Mouse (Mus musculus) macrophage (primary cell): Measurements from ENCODE around the gene Castor1. TPM values are rescaled to one million over a fixed set of nuclear protein-coding genes. Genes with fewer than 3 reads are reported as not detected.

Experiments used
- H3K27ac ChIP-seq: fragments of 350-480 bp; formaldehyde crosslinking; 2 replicates; pipeline ENCODE4 v1.9.0; 2021
- H3K36me3 ChIP-seq: fragments of 350-480 bp; formaldehyde crosslinking; 2 replicates; pipeline ENCODE4 v1.9.0; 2021; ENCODE audit errors: inconsistent target
- H3K4me3 ChIP-seq: fragments of 350-480 bp; formaldehyde crosslinking; 2 replicates; pipeline ENCODE4 v1.9.0; 2021; ENCODE audit errors: inconsistent target
- H3K79me2 ChIP-seq: fragments of 350-480 bp; formaldehyde crosslinking; 2 replicates; pipeline ENCODE4 v1.9.0; 2021; ENCODE audit errors: inconsistent target
- WGBS: methylation state at CpG from one replicate; pipeline ENCODE4 v1.1.7; 2026; ENCODE audit warnings: inconsistent platforms; ENCODE audit not compliant: missing documents; 5-methylcytosine and 5-hydroxymethylcytosine counted together
- polyA plus RNA-seq: library from polyadenylated mRNA; stranded (reverse); fragments of 250-400 nt; gene quantifications from 3 replicates; pipeline ENCODE4 v1.2.4, GENCODE M21; 2018; ENCODE audit warnings: inconsistent platforms

Castor1 gene
- polyA plus RNA-seq, 1 experiment from 2014 or later, result 2.2 TPM

DNA sequence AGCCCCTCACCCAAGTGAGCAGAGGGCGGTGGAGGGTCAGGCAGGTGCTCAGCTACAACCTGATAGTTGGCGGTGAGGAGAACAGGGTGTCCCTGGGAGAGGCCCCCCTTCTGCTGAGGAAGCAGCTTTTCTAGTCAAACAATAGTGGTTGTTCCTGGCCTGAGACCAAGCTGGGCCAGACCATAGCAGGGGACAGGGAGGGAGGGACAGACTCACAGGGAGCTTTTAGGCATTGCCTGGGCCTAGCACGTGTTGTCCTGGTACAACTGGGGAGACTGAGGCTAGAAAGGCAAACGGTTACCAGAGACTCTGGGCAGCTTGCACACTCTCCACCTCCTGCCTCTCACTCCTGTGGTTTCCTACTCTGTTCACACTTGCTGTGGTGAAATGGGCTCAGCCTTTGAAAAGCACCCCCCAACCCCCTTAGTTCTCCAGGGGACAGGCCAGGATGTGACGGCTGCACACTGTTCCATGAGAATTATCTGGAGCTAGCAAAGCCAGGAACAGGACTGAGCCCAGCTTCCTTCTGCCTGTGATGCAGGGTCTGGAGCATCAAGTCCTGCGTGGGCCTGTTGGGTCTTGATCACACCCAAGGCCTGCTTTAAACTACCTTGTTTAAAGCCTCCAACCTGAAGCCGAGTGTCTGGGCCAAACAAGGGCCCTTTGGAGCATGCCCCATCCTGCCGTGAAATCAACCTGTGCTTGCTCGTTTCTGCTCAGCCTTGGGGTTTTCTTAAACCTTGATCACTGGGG, 1.6 kb upstream of the Castor1 start:
- Histone ChIP-seq H3K4me3 (no peak overlapping the region), H3K27ac (no peak overlapping the region), H3K79me2 (no peaks in the 10 kb centered on the region), H3K36me3 (peaks cover 43% of the 10 kb centered on the region)
- 56% methylated on average over 9 of the region's 9 CpGs for WGBS

DNA sequence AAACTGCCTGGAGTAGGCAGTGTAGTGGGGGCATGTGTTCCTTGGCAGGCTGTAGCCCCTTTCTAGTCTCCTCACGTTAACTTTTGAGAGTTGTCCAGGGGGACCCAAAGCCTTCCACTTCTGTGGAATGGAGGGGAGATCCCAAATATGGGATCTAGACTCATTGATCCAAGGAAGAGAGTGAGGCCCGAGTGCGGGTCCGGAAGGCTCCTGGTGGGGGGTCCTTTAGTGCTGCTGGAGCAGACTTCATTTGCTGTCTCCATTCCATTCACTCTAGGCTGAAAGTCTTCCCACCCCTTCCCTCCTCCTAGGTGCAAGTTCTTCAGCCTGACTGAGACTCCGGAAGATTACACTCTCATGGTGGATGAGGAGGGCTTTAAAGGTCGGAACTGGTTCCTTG, 612 bp downstream of the Castor1 start:
- H3K27ac ChIP-seq, result no peak overlapping the region
- H3K79me2 ChIP-seq, result no peaks in the 10 kb centered on the region
- H3K36me3 ChIP-seq, result peaks cover 21% of the 10 kb centered on the region; the same call in 1 of the 2 replicates
- H3K4me3 ChIP-seq, result peak overlapping the region; percentile 8; the same call in 1 of the 2 replicates
- WGBS, result 40% methylated on average over 6 of the region's 6 CpGs

DNA sequence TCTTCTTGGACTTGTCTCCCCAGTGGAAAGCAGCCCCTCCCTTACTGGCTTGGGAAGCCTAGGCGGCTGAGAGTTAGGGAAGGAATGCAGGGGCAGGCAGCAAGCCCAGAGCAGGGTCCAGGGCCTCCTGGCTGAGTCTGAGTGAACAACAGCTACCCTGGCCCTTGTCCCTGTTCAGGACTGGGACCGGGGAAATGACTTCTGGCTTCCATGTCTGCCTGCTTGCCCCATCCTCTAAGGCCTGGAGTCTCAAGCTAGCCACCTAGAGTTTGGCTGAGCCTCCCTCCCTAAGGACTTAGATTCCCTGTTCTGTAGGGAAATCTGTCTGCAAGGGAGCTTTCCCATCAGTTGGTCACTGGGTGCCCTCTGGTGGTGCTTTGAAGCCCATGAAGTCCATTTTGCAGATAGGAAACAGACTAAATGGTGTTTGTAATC, 1.3 kb downstream of the Castor1 start:
- Histone ChIP-seq H3K36me3 (peaks cover 14% of the 10 kb centered on the region; the same call in 1 of the 2 replicates), H3K4me3 (no peak overlapping the region), H3K27ac (no peak overlapping the region), H3K79me2 (no peaks in the 10 kb centered on the region)
- 42% methylated on average over 2 of the region's 2 CpGs for WGBS

- Histone ChIP-seq H3K79me2 (no peaks in the 10 kb centered on the region), H3K36me3 (peaks cover 9% of the 10 kb centered on the region; the same call in 1 of the 2 replicates), H3K27ac (no peak overlapping the region), H3K4me3 (no peak overlapping the region)
- 61% methylated on average over 9 of the region's 9 CpGs for WGBS
Observed at GRCm38 (mm10) chr11:4219908-4220307, 1.9 kb downstream of the Castor1 start.

DNA sequence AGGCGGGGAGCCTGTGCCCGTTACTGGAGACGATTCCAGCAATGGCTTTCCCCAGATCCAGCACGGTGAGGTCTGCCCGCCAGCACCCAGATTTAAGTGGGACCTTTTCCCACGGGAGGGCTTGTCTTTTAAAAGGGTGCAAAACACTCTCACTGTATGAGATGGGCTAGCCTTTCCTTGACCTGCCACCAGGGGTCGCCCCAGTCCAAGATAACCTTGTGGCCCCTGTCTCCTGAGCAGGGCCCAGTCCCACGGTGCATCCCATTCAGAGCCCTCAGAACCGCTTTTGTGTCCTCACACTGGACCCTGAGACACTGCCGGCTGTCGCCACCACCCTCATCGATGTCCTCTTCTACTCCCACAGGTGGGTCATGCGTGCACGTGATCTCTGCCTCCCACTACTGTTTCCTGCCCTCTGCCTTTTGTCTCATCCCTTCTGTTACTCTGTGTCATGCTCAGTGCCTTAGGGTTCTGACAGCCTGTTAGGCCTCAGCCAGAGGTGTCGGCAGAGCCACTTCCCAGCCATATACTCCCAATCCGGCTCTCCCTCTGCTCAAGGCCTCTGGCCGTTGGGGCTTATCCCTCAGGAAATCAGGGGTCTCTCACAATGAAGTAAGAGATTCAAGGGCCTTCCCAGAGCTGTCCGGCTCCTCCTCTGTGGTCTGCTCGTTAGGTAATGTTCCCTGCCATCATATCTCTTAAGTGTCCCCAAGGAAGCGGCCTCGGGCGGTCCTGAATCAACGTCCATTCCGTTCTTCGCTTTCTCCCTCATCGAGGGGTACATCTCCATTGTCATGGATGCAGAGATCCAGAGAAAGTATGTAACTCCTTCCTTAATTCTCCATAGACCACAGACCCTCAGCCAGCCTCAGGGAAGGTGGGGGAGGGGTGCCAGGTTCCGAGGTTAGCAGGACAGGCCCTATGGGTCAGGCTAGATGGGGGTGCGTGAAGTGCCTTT, 2.7 kb downstream of the Castor1 start:
- 59% methylated on average over 28 of the region's 28 CpGs for WGBS
- peaks cover under 1% of the 10 kb centered on the region; the same call in 1 of the 2 replicates for H3K36me3 ChIP-seq
- no peaks in the 10 kb centered on the region for H3K79me2 ChIP-seq
- H3K27ac ChIP-seq, result no peak overlapping the region
- H3K4me3 ChIP-seq, result no peak overlapping the region

GRCm38 (mm10) chr11:4222046-4222950, 4.3 kb downstream of the Castor1 start:
- no peaks in the 10 kb centered on the region for H3K36me3 ChIP-seq
- 28% methylated on average over 16 of the region's 17 CpGs for WGBS
- no peaks in the 10 kb centered on the region for H3K79me2 ChIP-seq
- no peak overlapping the region for H3K4me3 ChIP-seq
- H3K27ac ChIP-seq, result peak overlapping the region; percentile 68

GRCm38 (mm10) chr11:4223393-4224188, 5.6 kb downstream of the Castor1 start:
- Histone ChIP-seq H3K79me2 (no peaks in the 10 kb centered on the region), H3K36me3 (no peaks in the 10 kb centered on the region), H3K27ac (no peak overlapping the region), H3K4me3 (no peak overlapping the region)
- 55% methylated on average over 4 of the region's 7 CpGs for WGBS

DNA sequence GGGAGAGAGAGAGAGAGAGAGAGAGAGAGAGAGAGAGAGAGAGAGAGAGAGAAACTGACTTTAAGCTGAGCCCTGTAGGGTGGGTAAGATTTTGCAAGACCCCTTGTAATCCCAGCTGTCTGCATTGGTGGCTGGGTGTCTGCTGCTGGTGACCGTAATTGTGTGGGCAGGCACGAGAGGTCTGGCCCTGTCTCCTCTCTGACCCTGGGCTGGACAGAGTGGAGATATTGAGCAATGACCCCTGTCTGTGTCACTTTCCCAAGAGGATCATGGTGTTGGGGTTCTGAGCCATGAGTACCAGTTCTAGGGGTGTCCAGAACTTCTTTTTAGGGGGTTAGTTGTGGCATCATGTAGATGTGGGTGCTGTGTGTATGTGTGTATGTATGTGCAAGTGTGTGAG, 6.2 kb downstream of the Castor1 start:
- no peaks in the 10 kb centered on the region for H3K36me3 ChIP-seq
- WGBS, result 56% methylated on average over 2 of the region's 2 CpGs
- H3K79me2 ChIP-seq, result no peaks in the 10 kb centered on the region
- H3K27ac ChIP-seq, result no peak overlapping the region
- no peak overlapping the region for H3K4me3 ChIP-seq

GRCm38 (mm10) chr11:4226569-4227325, 8.7 kb downstream of the Castor1 start:
- Histone ChIP-seq H3K79me2 (no peaks in the 10 kb centered on the region), H3K4me3 (no peak overlapping the region), H3K36me3 (no peaks in the 10 kb centered on the region), H3K27ac (no peak overlapping the region)
- 96% methylated on average over 5 of the region's 5 CpGs for WGBS

DNA sequence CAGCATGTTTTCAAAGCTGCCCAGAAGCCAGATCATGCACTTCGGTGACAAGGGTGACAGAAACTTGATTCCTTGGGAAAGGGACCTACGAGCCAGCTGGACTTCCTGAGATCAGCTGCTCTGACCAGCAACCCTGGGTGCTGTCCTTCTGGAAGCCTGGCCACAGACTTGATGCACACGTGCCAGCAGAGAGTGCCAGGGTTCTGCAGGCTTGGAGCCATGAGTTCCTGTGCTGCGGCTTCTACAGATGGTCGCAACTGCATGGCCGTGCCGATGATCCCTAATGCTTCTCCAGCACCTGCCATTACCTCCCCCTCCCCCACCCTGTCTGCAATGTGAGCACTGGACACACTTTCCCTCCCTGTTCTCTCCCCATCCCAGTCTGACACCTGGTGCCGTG, 10.4 kb downstream of the Castor1 start:
- Histone ChIP-seq H3K36me3 (no peaks in the 10 kb centered on the region), H3K79me2 (no peaks in the 10 kb centered on the region), H3K27ac (no peak overlapping the region), H3K4me3 (no peak overlapping the region)
- 73% methylated on average over 6 of the region's 8 CpGs for WGBS

DNA sequence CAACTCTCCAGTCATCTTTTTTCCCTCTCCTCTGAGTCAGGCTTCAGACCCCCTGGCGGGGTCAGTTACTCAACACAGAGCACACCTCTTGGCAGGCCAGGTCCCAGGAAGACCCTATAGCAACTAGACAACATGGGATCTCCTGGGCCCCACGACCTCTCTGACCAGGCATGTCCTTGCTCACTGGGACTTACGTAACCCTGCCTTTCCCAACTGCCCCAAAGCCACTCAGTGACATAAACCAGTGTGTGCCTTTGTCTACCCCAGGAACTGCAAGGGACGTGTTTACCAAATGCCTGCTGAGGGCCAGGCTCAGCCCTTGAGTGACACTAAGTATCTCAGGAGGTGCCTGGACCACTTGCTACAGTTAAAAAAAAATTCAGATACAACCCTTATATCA, 11.8 kb downstream of the Castor1 start:
- WGBS, result 62% methylated on average over 4 of the region's 4 CpGs
- no peak overlapping the region for H3K27ac ChIP-seq
- no peaks in the 10 kb centered on the region for H3K36me3 ChIP-seq

GRCm38 (mm10) chr11:4231435-4231834, 13.4 kb downstream of the Castor1 start:
- 100% methylated on average over 2 of the region's 2 CpGs for WGBS
- no peaks in the 10 kb centered on the region for H3K36me3 ChIP-seq

More for the DNA sequence above, 11.8 kb downstream of the Castor1 start:
- Histone ChIP-seq H3K79me2 (no peaks in the 10 kb centered on the region), H3K4me3 (no peak overlapping the region)

GRCm38 (mm10) chr11:4232644-4233043, 14.6 kb downstream of the Castor1 start:
- Histone ChIP-seq H3K36me3 (no peaks in the 10 kb centered on the region), H3K79me2 (peaks cover 9% of the 10 kb centered on the region; the same call in 1 of the 2 replicates), H3K27ac (peak overlapping the region; percentile 68), H3K4me3 (no peak overlapping the region)
- 10% methylated on average over 12 of the region's 12 CpGs for WGBS

More at GRCm38 (mm10) chr11:4231435-4231834, 13.4 kb downstream of the Castor1 start:
- Histone ChIP-seq H3K79me2 (no peaks in the 10 kb centered on the region), H3K4me3 (no peak overlapping the region), H3K27ac (no peak overlapping the region)
